Mouse (Mus musculus): ENCODE measurements around the gene Adgrf3. TPM values are rescaled to one million over a fixed set of nuclear protein-coding genes. Genes with fewer than 3 reads are reported as not detected.
A peak's percentile ranks its signal among the peaks of the same experiment; 100 is the strongest.

The Adgrf3 gene
- polyA plus RNA-seq, 2 experiments, result 0.14 TPM; not detected in 1

DNA sequence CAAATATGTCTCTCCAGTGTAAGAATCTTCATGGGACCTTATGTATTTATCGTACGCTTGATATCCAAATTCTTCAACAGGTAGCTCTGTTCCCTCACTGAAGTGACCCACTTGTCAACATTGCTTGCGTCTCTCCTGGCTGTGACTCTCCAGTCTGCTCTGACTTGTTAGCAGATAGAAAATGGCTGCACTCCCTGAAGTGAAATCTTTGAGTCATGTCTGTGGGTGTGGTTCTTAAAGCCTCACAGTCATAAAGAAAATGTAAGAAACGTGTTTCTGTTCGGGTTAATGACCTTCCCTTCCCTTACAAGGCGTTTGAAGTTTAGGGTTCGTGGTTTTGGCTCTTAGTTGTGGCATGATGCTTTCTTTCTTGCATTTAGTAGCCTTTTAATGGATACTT is 35.0 kb upstream of the Adgrf3 start:
- H3K4me1 ChIP-seq (ENCODE audit: control insufficient read depth, insufficient read depth, low read length), result peaks cover 7% of the 10 kb centered on the region; the same call in 1 of the 2 replicates
- 60% methylated on average over 7 of the region's 7 CpGs for WGBS
- no peaks in the 10 kb centered on the region for H3K9me3 ChIP-seq (ENCODE audit: control insufficient read depth, low read length)
- H3K9ac ChIP-seq (ENCODE audit: low read depth, low read length, severe bottlenecking), result no peak overlapping the region
- no peak for TF ChIP-seq POLR2A (IDR thresholded peaks at IDR 0.05; ENCODE audit: borderline replicate concordance, extremely low read depth, insufficient read depth, insufficient read length)
- H3K27ac ChIP-seq (replicated peaks; ENCODE audit: low read depth, low read length), result no peak overlapping the region
- ATAC-seq (ENCODE audit: low FRiP score, low read depth) (no peak), DNase-seq (ENCODE audit: low spot score) (no peak)
- H3K4me3 ChIP-seq (replicated peaks; ENCODE audit: low read length), result no peak overlapping the region
- H3K36me3 ChIP-seq (ENCODE audit: control insufficient read depth, insufficient read depth, low read length), result no peaks in the 10 kb centered on the region
- H3K4me2 ChIP-seq (replicated peaks; ENCODE audit: low read depth, low read length, severe bottlenecking), result no peak overlapping the region
- H3K27me3 ChIP-seq (ENCODE audit: control insufficient read depth, insufficient read depth, low read length), result no peaks in the 10 kb centered on the region

DNA sequence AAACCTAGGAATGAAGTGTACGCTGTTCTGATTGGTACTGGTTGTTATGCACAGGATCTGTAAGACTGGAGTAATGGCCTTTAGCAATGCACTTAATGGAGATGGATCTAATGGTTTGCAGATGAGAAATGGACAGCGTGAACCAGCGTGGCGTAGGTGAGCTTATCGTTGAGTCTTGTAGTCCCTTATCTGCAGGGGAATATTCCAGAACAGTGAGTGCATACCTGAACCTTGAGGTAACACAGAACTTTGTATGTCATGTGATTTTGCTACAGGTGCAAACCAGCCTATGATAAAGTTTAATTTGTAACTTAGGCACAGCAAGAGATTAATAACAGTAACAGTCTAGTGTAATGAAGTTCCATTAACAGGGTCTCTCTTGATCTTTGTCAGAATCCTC is 33.0 kb upstream of the Adgrf3 start:
- H3K4me3 ChIP-seq (replicated peaks; ENCODE audit: low read length), result no peak overlapping the region

DNA sequence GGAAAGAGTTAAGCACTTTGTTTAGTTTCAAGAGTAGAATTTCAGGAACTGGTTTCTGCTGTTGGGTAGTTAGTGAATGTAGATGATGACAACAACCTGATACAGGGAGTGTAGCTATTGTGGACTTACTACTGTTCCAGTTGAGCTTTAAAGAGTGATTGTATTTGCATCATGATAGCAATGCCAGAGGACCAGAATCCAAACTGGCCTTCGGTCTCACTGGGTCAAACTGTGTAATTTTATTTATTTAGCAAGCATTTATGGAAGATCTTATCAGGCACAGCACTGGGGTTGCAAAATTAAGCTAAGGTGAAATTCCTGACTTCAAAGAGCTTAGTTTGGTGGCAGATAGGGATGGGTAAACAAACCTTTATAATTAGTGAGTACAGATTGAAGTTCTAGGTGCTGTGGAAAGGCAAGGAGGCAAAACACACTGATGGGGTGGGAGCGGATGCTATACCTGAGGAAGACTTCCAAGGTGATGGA is 30.2 kb upstream of the Adgrf3 start:
- Histone ChIP-seq H3K4me3 (replicated peaks; ENCODE audit: low read length) (no peak overlapping the region), H3K9me3 (ENCODE audit: control insufficient read depth, low read length) (no peaks in the 10 kb centered on the region), H3K4me1 (ENCODE audit: control insufficient read depth, insufficient read depth, low read length) (peaks cover 12% of the 10 kb centered on the region), H3K9ac (ENCODE audit: low read depth, low read length, severe bottlenecking) (no peak overlapping the region), H3K36me3 (ENCODE audit: control insufficient read depth, insufficient read depth, low read length) (0 out of 2 replicates have a peak, but pooled peaks cover under 1% of the 10 kb centered on the region), H3K27ac (replicated peaks; ENCODE audit: low read depth, low read length) (no peak overlapping the region), H3K4me2 (replicated peaks; ENCODE audit: low read depth, low read length, severe bottlenecking) (no peak overlapping the region), H3K27me3 (ENCODE audit: control insufficient read depth, insufficient read depth, low read length) (no peaks in the 10 kb centered on the region)
- no peak for TF ChIP-seq POLR2A (IDR thresholded peaks at IDR 0.05; ENCODE audit: borderline replicate concordance, extremely low read depth, insufficient read depth, insufficient read length)
- 87% methylated on average over 2 of the region's 2 CpGs for WGBS
- ATAC-seq (ENCODE audit: low FRiP score, low read depth), result no peak
- no peak for DNase-seq (ENCODE audit: low spot score)

More for the DNA sequence above, 33.0 kb upstream of the Adgrf3 start:
- DNase-seq (ENCODE audit: low spot score) (no peak), ATAC-seq (ENCODE audit: low FRiP score, low read depth) (no peak)
- H3K27ac ChIP-seq (replicated peaks; ENCODE audit: low read depth, low read length), result no peak overlapping the region
- H3K9me3 ChIP-seq (ENCODE audit: control insufficient read depth, low read length), result no peaks in the 10 kb centered on the region
- WGBS, result 93% methylated on average over 5 of the region's 5 CpGs
- H3K36me3 ChIP-seq (ENCODE audit: control insufficient read depth, insufficient read depth, low read length), result no peaks in the 10 kb centered on the region
- no peaks in the 10 kb centered on the region for H3K27me3 ChIP-seq (ENCODE audit: control insufficient read depth, insufficient read depth, low read length)
- H3K4me1 ChIP-seq (ENCODE audit: control insufficient read depth, insufficient read depth, low read length), result peaks cover 13% of the 10 kb centered on the region
- no peak overlapping the region for H3K4me2 ChIP-seq (replicated peaks; ENCODE audit: low read depth, low read length, severe bottlenecking)
- no peak for TF ChIP-seq POLR2A (IDR thresholded peaks at IDR 0.05; ENCODE audit: borderline replicate concordance, extremely low read depth, insufficient read depth, insufficient read length)
- H3K9ac ChIP-seq (ENCODE audit: low read depth, low read length, severe bottlenecking), result no peak overlapping the region

DNA sequence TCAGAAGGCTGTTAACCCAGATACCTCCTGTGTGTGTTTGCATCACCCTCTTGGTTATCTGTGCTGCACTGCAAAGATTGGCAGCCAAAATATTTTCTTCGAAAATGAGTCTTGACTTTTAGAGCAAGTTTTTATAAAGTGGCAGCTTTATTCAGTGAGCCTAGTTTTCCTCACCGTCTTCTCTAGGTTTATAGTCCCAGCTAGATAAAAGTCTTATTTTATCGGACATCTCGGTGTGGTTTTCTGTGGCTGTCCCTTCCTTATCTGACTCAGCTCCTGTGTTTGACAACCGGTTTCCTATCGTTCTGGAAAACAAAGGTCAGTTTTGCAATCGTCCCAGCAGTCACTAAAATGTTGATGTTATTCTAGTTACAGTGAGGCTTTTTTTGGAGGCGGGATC is 28.5 kb upstream of the Adgrf3 start:
- H3K4me1 ChIP-seq (ENCODE audit: control insufficient read depth, insufficient read depth, low read length), result peaks cover 12% of the 10 kb centered on the region
- peak overlapping the region; percentile 79 for H3K4me2 ChIP-seq (replicated peaks; ENCODE audit: low read depth, low read length, severe bottlenecking)
- 0 out of 2 replicates have a peak, but pooled peaks cover 6% of the 10 kb centered on the region for H3K36me3 ChIP-seq (ENCODE audit: control insufficient read depth, insufficient read depth, low read length)
- H3K9ac ChIP-seq (ENCODE audit: low read depth, low read length, severe bottlenecking), result peak overlapping the region; percentile 76
- no peaks in the 10 kb centered on the region for H3K27me3 ChIP-seq (ENCODE audit: control insufficient read depth, insufficient read depth, low read length)
- peak overlapping the region; percentile 69 for H3K4me3 ChIP-seq (replicated peaks; ENCODE audit: low read length)
- peaks cover 4% of the 10 kb centered on the region; the same call in 1 of the 2 replicates for H3K9me3 ChIP-seq (ENCODE audit: control insufficient read depth, low read length)
- ATAC-seq (ENCODE audit: low FRiP score, low read depth), result no peak
- no peak for DNase-seq (ENCODE audit: low spot score)
- H3K27ac ChIP-seq (replicated peaks; ENCODE audit: low read depth, low read length), result no peak overlapping the region
- no peak for TF ChIP-seq POLR2A (IDR thresholded peaks at IDR 0.05; ENCODE audit: borderline replicate concordance, extremely low read depth, insufficient read depth, insufficient read length)
- WGBS, result 74% methylated on average over 8 of the region's 8 CpGs

DNA sequence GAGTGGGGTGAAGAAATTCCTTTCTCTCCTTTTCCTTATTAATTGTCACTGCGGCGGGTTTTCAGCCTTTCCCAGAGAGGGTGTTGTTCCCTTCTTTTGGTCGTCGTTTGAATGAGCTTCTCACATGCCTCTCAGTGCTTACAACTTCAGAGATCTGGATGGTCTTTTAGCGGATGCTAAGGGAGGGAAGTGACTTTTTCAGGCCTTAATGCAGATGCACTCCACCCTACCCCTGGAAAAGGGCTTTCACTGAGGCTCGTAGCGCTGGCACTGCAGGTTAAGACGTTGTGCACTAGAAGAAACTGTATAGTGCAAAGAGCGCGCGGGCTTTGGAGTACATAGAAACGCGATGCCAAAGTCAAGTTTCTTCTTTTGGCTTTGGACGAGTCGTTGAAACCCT is 27.5 kb upstream of the Adgrf3 start:
- peaks cover 12% of the 10 kb centered on the region for H3K4me1 ChIP-seq (ENCODE audit: control insufficient read depth, insufficient read depth, low read length)
- WGBS, result 2% methylated on average over 15 of the region's 15 CpGs
- TF ChIP-seq POLR2A (IDR thresholded peaks at IDR 0.05; ENCODE audit: borderline replicate concordance, extremely low read depth, insufficient read depth, insufficient read length), result no peak
- 0 out of 2 replicates have a peak, but pooled peaks cover 6% of the 10 kb centered on the region for H3K36me3 ChIP-seq (ENCODE audit: control insufficient read depth, insufficient read depth, low read length)
- no peaks in the 10 kb centered on the region for H3K27me3 ChIP-seq (ENCODE audit: control insufficient read depth, insufficient read depth, low read length)
- ATAC-seq (ENCODE audit: low FRiP score, low read depth), result no peak
- peaks cover 4% of the 10 kb centered on the region; the same call in 1 of the 2 replicates for H3K9me3 ChIP-seq (ENCODE audit: control insufficient read depth, low read length)
- H3K27ac ChIP-seq (replicated peaks; ENCODE audit: low read depth, low read length), result peak overlapping the region; percentile 80
- no peak for DNase-seq (ENCODE audit: low spot score)
- peak overlapping the region; percentile 69 for H3K4me3 ChIP-seq (replicated peaks; ENCODE audit: low read length)
- peak overlapping the region; percentile 79 for H3K4me2 ChIP-seq (replicated peaks; ENCODE audit: low read depth, low read length, severe bottlenecking)
- H3K9ac ChIP-seq (ENCODE audit: low read depth, low read length, severe bottlenecking), result peak overlapping the region; percentile 76

All from limb, embryonic 14.5 days (tissue).